Mouse (Mus musculus) c-Kit-positive CD71-positive TER-119-negative erythroid progenitor cells, embryonic 14.5 days (primary cell): ENCODE measurements around the gene Palmd.

Experiments used
- DNase-seq: peaks from one replicate; pipeline ENCODE4 v3.0.0-alpha.2; 2013; ENCODE audit warnings: low read depth

Palmd gene

DNA sequence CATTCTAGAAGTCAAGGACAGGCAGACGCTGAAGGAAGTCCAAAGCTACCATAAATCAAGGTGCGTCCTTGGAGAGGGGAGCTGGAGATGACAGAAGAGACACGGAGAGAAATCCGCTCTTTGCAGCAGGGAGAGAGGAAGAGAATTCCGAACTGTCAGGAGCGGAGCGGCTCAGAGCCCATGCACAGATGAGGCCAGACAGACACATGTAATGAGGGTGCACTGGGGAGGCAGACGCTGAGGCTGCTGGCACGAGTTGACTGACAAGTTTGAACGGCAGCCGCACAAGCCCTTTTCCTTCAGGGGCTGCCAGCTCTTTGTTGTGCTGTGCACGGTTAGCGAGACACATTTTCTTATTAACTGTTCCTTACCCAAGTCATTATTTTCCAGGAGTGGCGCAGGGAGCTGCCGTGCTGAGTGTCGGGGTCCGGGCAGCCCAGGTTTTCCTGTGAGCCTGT is at the start of gene Palmd:
Gene Palmd, minus strand, starts transcription at position 448 of the 458 bp plus-strand sequence.
- no peak for DNase-seq

DNA sequence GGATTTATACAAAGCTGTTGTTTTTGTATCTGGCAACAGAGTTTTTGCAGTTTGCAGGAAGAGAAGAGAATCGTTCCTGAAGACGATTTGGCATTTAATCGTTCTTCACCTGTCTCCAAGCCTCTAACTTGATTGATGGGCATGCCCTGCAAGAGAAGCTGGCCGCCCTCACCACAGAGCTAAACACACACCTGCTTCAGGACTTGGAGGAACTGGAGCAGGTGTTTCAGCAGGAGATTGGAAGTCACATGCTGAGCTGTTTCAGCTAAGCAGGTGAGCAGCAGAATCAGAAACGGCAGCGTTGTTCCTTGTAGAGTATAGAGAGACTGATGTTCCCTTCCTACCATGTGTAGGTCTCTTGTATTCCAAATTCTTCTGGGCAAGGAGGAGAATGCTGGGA is 41.4 kb upstream of the Palmd start:
- DNase-seq, result no peak

DNA sequence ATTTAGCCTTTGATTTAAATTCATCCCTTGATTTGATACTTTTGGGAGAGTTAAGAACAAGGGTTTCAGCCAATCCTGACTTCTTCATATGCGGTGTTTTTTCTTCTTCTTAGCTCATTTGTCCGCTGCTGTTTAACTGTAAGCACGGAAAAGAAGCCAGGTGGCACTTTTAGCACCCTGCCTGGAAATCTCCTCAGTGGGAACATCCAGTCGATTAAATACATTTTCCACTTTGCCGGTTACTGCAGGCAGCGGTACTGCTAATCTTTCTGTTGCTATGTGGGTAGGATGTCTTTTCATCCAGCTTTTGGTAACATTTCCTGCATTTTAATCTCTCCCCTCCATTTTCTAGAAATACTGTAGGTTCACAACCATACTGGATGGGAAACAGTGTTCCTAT is 38.6 kb upstream of the Palmd start:
- DNase-seq, result no peak

DNA sequence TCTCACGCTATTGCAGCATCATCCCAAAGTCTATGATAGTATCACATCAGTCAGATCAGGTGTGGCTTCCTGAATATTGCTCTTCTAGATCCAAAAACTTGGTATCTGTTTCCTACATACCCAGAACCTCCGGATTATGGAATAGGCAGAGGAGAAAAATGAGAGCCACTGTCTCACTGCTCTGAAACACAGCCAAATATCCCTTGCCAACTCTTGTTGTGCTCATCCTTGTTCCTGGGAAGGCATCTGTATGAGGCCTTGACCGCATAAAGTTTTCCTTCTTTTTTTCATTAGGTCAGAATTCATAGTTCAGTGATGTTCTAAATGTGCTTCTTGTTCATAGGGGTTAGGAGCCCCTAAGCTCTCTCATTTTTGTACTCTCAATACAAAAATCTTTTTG is 37.8 kb upstream of the Palmd start:
- no peak for DNase-seq

DNA sequence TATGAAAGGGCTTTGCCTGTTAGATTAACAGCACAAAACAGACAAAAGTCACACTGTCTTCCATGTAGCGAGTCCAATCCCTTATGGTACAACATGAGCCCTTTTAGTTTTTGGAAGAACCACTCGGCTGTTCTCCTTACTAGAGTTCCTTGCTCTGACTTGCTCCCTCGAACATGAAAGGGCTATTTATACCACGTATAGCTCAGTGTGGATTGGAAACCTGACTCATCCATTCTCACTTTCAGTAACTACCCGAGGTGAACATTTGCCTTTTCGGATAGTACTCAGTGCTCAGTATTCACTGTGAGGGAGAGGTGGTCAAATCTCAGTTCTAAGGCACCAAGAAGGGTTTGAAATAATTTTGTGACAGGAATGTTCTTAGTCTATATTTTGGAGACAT is 34.6 kb upstream of the Palmd start:
- no peak for DNase-seq

DNA sequence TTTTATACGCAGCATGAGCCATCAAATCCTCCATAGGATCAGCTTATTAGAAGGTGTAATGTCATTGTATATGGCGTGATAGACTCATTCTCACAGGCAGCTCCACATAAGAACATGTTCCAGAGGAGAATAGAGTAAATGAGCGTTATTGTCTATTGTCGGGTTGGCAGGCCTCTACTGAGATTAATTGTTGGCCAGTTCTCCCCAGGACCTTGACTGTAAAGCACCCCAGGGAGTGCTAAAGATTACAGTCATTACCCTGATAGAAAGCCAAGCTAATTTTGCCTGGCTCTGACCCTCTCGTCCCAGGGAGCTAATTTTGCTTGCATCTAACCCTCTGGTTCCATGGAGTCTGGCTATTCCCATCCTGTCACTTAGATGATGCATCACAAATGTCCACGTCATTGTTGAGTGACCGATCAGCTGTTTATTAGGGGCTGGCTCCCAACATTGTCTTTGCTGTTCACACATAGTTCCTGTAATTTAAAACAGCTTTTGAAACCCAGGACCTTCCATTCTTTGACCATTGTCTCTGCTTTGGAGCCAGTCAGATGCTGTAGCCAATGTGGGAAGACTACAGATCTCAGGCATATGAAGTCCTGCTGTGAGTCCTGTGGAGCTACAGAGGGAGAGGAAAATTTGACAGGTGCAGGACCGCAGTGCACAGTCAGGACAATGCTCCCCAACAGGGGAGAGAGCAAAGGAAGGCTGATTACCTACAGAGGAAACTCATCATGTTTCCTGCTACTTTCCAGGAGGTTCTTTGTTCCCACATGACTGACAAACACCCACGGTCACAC is 33.1 kb upstream of the Palmd start:
- no peak for DNase-seq

DNA sequence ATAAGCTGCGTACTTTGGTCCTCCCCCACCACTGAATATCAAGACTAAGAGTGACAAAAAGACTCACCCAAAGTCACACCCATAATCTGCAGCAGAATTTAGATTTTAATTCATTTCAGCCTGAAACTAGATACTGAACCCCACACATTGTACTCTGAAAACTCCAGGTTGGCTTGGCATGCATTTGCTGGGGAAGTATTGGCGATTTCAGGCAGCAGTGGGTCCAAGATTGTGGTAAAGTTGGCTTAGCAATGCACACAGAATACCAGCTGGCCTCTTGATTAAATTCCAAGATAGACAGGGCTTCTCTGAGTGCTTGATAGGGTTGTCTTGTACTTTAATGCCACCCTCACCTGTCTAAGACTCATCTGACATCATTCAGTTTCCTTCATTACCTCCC is 24.2 kb upstream of the Palmd start:
- DNase-seq, result no peak

DNA sequence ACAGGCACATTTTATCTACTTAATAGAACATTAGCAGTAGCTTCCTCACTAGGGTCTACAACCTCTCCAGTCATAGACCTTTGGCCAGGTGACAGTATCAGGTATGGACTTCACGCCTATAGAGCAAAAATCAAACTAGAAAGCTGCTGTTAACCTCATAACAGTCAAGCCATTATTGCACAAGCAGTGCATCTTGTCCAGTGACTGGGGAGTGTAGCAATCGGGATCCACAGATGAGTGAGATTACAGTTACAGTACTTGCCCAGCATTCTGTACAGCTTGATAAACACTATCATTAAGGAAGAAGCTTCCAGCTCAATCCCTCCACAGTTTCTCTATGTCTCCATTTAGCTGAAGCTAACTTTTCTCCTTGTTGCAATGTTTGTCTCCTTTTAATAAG is 22.4 kb upstream of the Palmd start:
- DNase-seq, result no peak

DNA sequence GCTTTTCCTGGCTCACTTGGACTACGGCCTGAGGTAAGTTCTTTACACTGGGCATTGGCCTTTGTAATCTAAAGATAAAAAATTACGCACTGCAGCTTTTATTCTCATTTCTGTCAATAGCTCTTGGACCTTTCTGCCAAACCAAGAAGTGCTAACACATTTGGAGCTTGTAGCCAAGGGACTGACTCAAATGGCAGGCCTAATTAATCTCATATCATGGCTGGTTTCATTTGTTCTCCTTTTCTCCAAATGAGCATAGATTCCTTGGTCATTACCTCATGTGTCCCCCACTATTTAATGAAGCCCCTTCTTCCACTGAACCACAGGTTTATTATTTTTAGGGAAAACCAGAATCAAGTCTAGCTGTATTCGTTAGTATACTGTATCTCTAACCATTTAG is 19.4 kb upstream of the Palmd start:
- no peak for DNase-seq

DNA sequence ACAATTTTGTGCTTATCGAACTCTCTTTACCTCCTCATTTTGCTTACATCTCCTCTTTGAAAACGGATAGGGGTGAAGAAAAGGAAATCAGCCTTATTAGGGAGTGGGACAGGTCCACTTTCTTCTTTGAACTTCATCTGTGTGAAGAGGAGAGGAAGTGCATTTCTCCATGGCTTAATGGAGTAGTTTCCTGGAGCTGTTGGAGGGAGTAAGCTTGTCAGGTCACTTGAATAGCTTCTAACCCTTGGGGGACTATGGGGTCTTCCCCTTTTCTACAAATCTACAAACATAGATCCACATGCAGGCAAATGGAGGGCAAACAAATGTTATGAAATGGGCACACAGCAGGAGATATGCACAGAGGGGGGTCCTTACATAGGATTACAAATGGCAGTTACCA is 17.7 kb upstream of the Palmd start:
- no peak for DNase-seq

DNA sequence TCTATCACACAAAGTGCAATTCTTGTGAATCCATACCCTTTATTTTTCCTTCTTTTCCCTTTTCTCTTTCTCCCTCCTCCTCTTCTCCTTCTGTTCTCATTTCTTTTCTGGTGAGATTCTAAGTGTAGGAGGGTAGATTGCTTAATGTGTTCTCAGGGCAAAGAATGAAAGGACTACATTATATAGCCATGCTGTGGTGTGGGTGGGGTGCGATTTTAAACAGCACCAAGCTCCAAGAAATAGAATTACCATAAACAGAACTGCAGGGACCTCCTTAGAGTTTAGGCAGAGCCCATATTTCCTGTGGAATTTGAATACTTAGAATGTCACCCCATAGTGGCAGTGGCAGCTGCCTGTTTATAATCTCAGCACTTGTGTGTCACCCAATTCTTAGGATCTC is 17.0 kb upstream of the Palmd start:
- DNase-seq, result no peak

DNA sequence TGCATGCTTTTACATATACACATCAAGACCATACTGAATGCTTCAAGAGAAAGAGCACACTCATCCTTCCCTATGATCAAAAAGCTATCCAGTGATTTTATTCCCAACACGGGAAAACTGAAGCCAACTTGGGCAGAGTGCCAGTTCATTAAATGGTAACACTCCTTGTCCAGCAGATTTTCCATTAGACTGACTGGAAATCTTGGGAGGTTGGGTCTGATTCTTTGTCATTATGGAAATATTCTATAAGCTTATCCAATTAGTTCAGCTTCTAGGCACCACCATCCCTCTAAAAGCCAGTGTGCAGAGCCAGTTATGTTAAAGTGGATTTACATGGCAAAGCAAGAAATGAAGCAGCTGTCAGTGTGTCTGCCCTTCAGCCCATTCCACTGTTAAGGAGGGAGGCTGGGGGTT is 16.3 kb upstream of the Palmd start:
- no peak for DNase-seq

DNA sequence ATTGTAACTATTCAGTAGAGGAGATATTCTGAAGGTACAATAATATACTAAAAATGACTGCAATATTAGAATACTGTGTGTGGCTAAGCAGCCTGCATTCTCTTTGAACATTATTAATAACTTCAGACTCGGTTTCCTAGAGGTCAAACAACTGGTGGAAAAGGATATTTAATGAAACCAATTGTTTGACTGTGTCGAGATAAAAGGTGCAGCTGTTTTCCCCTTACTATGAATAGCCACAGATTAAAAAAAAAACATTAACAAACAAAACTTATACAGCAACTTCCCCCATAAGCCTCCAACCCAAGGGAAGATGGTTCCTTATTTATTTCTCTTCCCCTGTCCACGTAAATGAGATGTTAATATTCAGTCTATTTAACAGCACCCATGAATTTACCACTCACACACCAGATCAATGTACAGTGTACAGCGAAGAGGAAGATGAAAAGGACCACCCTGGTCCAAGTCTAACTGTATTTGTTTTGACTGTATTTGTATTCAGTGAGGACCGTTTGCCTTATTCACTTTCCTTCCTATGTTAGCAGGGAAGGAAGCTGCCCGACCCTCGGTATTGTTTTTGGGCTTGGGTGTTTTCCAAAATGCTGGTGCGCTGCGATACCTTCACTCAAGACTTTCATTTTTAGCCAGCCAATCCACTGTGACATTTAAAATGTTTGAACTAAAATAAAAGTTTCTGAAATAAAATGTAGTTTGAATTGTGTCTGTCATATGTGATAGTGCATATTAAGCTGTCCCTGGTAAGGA is 13.2 kb upstream of the Palmd start:
- DNase-seq, result no peak

DNA sequence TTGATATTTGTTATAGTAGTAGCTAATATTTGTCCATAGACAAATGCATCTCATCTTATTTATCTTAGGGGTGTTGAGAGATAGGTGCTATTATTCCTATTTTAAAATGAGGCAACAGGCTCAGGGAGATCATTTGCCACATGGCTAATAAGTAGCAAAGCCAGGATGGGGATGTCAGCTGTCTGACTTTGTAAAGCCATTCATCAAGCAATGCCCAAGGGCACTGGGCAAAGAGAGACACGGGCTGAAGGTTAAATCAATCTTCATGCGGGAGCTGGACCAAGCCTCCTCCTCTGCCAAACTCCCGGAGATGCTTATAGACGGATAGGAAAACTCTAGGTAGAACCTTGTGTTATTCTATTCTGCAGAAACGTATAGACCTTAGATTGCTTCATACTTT is 999 bp upstream of the Palmd start:
- DNase-seq, result no peak

DNA sequence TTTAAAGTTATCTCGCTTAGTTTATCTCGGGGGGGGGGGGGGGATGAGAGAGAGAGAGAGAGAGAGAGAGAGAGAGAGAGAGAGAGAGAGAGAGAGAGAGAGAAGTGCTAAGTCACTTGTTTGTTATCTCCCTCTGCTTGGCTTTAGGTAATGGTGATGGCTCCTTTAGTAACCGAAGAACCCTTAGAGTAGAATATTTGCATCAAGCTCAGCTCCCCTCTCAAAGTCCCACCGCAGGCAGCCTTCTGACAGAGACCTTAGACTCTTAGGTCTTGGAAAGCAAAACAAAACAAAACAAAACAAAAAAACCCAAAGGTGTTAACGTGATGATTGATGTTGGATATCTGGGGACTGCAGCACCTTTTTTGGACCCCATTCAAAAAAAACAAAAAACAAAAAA is 216 bp upstream of the Palmd start:
- DNase-seq, result no peak

DNA sequence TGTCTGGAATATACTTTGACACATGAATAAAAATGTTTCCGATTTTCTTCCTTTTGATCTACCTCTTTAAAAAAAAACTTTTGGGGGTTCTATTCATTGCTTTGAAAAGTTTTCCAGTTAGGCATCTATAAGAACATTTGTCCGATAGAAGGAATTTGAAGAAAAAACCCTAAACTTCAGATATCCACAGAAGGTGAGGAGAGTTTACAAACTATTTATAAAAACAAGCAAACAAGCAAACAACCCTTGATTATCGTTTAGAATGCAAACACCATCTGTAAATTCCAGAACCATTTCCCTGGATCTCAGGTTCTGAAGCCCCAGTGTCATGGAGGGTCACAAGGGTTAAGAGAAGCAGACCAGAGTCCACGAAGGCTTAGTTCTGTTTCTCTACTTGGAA is 820 bp downstream of the Palmd start, which contains the start of gene 4930455H04Rik:
Gene 4930455H04Rik, plus strand, starts transcription at position 301 of the 400 bp plus-strand sequence.
- no peak for DNase-seq

DNA sequence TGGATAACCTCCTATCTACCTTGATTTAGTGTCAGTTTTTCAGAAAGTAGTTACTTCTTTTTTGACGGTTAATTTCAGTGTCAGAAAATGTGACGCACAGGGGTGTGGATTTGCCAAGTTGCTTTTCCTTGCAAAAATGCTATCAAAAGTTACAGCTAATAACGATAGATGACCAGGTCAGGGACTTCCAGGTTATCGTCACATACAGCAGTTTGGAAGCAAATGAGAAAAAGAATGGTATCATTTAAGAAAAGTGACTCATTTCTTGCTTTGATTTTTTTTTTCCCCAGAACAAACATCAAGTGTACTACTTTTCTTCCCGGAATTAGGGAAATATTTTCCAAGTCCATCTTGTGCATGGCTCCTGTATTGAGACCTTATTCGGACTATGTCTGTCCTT is 1.4 kb downstream of the Palmd start:
- no peak for DNase-seq

DNA sequence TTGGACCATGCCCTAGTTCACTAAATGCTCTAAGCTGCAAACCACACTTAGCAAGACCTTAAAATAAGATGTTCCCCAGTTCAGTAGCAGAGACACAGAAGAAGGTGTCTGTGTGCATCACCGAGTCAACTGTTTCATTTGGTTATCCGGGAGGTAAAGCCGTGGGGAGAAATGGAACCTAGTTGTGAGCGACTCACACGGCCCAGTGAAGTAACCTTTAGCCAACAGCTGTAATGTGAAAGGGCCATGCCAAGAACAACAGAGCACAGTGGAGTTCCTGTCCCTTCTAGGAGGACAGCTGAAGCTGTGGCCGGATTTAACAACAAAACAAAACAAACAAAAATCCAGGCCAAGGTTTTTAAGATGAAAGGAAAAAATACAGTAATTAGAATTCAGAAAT is 2.0 kb downstream of the Palmd start:
- no peak for DNase-seq

DNA sequence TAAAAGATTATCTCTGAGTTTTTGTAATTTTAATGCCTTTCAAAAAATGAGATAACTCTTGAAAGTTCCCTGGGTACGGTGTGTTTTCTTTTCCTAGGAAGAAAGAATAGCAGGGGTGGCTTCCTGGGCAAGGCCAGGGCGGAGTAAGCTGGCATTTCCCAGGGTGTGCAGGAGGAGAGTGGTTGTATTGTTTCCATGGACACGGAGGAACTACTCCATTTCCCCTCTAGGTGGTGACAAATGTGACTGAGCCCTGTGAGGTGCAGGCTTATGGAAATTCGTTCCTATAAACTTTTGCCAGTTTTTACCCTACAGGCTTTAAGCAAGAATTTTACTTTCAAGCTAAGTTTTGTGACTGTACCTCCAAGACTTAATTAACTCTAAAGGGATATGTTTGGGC is 2.6 kb downstream of the Palmd start:
- DNase-seq, result no peak

DNA sequence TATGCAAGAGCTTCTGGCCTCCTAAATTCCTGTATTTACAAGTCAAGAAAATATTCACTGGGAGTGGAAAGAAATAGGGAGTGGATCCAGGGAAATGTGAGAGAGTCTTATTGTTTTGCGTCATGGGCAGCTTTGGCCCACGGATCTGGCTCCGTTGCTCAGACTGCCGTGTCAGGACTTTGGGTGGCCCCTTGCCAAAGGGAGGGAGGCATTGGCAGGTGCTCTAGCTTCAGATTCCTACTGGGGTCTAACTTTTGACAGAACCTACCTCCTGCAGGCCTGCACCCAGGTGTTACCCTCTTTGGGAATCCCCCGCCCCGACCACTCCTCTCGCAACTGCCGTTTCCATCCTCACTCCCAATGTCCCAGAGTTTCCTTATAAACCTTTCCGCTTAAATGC is 4.4 kb downstream of the Palmd start:
- no peak for DNase-seq

DNA sequence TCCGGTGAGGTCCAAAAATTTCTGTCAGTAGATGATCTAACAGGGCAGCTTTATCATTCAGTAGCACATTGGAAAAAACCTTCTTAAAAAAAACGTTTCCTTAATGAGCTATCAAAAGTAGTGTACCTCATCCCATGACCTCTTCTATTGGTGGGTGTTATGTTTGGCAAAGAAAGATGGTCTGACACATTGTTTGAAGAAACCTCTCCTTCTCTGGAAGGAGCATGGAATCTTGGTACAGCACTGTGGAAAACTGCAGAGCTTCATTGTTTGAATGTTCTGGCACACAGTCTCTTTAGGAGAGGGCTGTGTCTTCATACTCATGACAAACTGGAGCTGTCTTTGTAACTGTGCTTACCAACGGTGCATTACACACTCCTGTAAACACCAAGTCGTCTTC is 5.6 kb downstream of the Palmd start:
- no peak for DNase-seq

DNA sequence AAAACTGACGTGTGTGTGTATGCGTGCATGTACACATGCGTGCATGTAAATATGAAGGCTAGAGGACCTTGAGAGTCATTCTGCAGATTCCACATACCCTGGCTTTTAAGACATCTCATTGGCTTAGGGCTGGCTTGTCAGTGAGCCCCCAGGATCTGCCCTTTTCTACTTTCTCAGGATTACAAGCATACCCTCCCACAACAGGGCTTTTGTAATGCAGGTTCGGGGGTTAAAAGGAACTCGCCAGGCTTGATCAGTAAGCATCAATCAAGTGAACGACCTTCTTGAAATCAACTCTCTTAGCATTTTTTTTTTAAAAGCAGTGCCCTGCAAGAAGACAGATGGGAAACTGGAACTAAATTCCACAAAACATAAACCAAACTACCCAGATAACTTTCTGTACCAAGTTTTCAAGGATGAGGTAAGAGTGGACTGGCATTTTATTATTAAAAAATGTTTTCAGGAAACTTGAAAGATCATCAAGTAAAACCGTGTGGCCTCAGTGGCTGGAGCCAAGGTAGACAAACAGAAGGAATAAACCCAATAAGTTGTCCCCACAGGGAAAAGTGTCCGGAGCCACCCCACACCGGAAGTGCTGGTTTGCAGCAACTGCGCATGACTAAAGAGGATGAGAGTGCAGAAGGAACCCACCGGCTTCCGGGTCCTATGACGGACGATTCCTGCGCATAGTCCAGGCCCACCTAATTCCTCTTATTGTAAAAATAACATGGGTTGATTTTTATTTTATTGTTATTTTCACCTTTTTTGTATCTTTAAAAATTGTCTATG is 7.2 kb downstream of the Palmd start:
- DNase-seq, result no peak

DNA sequence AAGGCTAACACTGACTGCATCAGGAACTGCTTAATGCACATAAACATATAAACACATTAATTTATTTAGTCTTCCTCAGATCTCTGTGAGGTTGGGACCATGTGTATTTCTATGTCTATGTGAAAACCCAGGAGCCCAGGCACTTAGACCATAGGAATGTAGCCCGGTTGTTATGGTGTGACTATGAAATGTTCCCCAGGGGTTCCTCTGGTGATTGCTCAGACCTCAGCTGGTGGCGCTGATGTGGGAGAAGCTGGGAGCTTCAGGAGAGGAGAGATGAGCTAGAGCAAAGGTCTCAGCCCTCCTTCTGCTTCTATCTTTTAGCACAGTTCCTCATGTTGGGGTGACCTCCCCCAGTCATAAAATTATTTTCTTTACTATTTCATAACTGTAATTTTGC is 8.4 kb downstream of the Palmd start:
- no peak for DNase-seq
